Mouse (Mus musculus): ENCODE data around the gene Olfr166.
"Not testable (repeated sequence)": the region's sequence is repeated elsewhere in the genome, so short reads cannot be mapped to it uniquely, and the experiment has no call there.

Gene Olfr166

DNA sequence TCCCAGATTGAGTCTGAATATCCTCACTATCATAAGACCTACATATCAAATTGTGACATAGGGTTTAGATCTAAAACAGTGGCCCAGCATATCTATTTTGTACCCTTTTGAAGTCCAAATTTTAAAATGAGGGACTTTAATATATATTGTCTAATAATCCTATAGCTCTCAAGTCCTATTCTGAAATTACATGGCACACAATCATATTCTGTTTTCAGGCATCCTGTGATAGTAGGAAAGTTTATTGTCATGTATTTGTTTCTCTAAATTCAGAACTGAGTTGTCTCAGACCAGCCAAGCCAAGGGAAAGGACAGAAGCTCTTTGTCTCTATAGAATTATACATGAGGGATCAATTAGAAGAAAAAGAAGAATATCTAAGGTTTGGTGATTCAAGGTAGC is at the start of gene Olfr166:
Olfr166 (plus strand) TSS at position 301 of the 400 bp plus-strand sequence.
- DNase-seq (ENCODE audit: low spot score) = no peak

DNA sequence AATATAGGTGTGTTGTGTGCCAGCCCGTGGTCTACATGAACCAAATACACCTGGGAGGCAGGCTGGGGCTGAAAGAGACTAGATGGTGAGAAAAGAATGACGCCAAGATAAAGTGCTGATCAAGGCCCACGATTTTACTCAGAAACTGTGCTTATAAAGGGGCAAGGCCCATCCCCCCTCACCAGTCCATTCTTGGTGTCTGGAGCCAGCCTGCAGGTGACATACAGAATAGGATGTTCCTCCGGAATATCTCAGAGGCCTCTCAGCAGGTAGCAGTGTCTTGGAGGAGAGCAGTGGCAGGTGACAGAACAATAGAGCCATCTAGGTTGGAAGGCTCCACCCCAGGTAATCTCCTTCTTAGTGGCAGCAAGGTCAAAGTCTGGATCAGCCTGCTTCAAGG is 24.8 kb upstream of the Olfr166 start:
- DNase-seq (ENCODE audit: low spot score) = not testable (repeated sequence)

DNA sequence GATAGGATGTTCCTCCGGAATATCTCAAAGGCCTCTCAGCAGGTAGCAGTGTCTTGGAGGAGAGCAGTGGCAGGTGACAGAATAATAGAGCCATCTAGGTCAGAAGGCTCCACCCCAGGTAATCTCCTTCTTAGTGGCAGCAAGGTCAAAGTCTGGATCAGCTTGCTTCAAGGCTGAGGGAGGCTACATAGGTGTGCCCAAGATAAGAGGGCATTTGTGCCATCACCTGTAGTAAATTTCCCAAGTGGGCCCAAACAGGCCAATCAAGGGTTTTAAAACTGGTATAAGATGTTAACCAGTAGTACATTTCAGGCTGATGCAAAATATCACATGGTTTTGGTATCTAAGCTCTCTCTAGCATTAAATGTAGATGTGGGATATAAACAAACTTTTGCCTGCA is 19.1 kb upstream of the Olfr166 start:
- DNase-seq (ENCODE audit: low spot score) = no peak

DNA sequence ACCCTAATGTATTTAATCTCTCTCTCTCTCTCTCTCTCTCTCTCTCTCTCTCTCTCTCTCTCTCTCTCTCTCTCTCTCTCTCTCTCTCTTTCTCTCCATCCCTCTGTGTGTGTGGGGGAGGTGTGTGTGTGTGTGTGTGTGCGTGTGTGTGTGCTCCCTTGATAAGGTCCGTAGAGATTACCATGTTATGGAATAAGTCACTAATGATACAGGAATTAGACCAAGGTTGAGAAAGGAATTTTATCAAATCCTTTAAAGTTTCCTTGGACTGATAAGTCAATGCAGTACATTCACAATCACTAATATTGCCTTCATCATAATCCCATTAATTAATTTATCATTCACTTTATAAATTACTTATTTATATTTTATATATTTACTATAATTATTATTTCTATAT is 38.7 kb downstream of the Olfr166 start, which contains the start of gene Olfr167:
Olfr167 (minus strand) TSS at position 101 of the 400 bp plus-strand sequence.
- DNase-seq (ENCODE audit: low spot score) = no peak

DNA sequence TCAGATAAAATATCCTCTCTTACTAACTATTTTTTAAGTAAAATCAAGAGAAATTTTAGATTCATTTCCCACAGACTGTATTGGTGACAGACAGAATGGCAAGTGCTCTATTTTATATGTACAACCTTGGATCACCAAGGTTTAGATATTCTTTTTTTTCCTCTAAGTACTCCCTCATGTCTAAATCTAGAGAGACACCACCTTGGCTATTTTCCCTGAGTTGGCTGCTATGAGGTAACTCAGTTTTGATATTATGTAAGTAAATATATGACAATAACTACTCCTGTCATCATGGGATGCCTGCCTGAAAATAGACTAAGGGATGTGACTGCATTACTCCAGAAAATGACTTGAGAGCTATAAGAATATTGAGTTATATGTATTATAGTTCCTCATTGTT is 52.0 kb downstream of the Olfr166 start, which contains the start of gene Olfr168:
Olfr168 (minus strand) TSS at position 101 of the 400 bp plus-strand sequence.
- no peak for DNase-seq (ENCODE audit: low spot score)
